Mouse (Mus musculus) kidney, adult 2 months (tissue): ENCODE measurements around the gene 9530077C05Rik.

Experiments used
- CTCF ChIP-seq: fragments of 200-500 bp; conservative IDR thresholded peaks from 2 replicates; pipeline ENCODE4 v1.5.1; 2011; ENCODE audit warnings: low read depth, mild to moderate bottlenecking, control low read depth, low read length, moderate library complexity, mixed read lengths; ENCODE audit not compliant: insufficient read depth, insufficient read length
- POLR2A ChIP-seq: fragments of 200-500 bp; IDR thresholded peaks from one replicate; pipeline ENCODE4 v1.6.1; 2011; ENCODE audit warnings: low read depth, low read length, control low read depth

GRCm38 (mm10) chr9:22399021-22399420 lies 12.3 kb upstream of the 9530077C05Rik start:
- no peak for TF ChIP-seq CTCF
- TF ChIP-seq POLR2A: no peak
